Mouse (Mus musculus): Measurements from ENCODE around the gene Gpr83.

DNA sequence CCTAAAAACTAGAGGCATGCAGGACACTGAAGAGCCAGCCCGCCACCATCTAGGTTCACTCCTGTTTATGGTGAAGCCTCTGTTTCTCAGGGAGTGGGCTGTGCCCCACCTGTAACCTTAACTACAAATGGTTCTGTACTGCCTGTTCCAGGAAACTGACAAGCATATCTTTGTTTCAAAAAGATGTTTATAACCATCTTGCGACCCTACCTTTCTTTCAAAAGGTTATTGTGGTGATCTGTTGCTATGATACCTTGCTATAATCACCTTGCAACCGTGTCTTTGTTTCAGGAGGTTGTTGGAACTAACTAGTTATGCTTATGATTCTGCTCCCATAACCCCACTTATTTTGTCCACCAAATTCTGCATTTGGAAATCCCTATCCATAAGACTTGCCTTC is 16.1 kb upstream of the Gpr83 start:
- TF ChIP-seq CTCF (IDR thresholded peaks at IDR 0.05; ENCODE audit: extremely low read depth, insufficient read length, insufficient replicate concordance, low read depth, low read length) (no peak), POLR2A (IDR thresholded peaks at IDR 0.05; ENCODE audit: low read depth, low read length) (no peak)

All from small intestine, adult 2 months (tissue).